Mouse (Mus musculus) A20 (cell line): Measurements from ENCODE around the gene Mterf2.

Experiments
- DNase-seq: peaks from one replicate; pipeline ENCODE4 v3.0.0-alpha.2; 2011; ENCODE audit warnings: low read depth, low spot score

Mterf2 gene

GRCm38 (mm10) chr10:85127395-85128287 is at the start of gene Mterf2:
Gene Mterf2, minus strand, starts transcription at chr10:85128027.
- peak; percentile 97 for DNase-seq

- DNase-seq = no peak
Observed at GRCm38 (mm10) chr10:85176640-85177039, 48.8 kb upstream of the Mterf2 start.

- DNase-seq = no peak
Observed at GRCm38 (mm10) chr10:85165306-85165705, 37.5 kb upstream of the Mterf2 start.

- no peak for DNase-seq
Observed at GRCm38 (mm10) chr10:85164791-85165190, 37.0 kb upstream of the Mterf2 start.

- DNase-seq = no peak
Observed at GRCm38 (mm10) chr10:85161745-85162351, 34.0 kb upstream of the Mterf2 start.

- no peak for DNase-seq
Observed at GRCm38 (mm10) chr10:85159989-85160619, 32.3 kb upstream of the Mterf2 start.

- DNase-seq = no peak
Observed at GRCm38 (mm10) chr10:85157451-85157850, 29.6 kb upstream of the Mterf2 start.

GRCm38 (mm10) chr10:85154195-85154594 is 26.4 kb upstream of the Mterf2 start:
- DNase-seq = peak; percentile 42

- no peak for DNase-seq
Observed at GRCm38 (mm10) chr10:85149226-85149625, 21.4 kb upstream of the Mterf2 start.

- no peak for DNase-seq
Observed at GRCm38 (mm10) chr10:85146282-85146681, 18.5 kb upstream of the Mterf2 start.

- no peak for DNase-seq
Observed at GRCm38 (mm10) chr10:85141465-85141864, 13.6 kb upstream of the Mterf2 start.

- DNase-seq = no peak
Observed at GRCm38 (mm10) chr10:85136573-85136972, 8.7 kb upstream of the Mterf2 start.

- peak; percentile 84 for DNase-seq
Observed at GRCm38 (mm10) chr10:85128453-85128852, 626 bp upstream of the Mterf2 start.

GRCm38 (mm10) chr10:85125184-85125583 is 2.6 kb downstream of the Mterf2 start:
- no peak for DNase-seq

GRCm38 (mm10) chr10:85114409-85114808 is 13.4 kb downstream of the Mterf2 start:
- no peak for DNase-seq

GRCm38 (mm10) chr10:85103085-85103885 is 24.5 kb downstream of the Mterf2 start:
- DNase-seq = peak; percentile 79

GRCm38 (mm10) chr10:85102247-85103084 is 25.4 kb downstream of the Mterf2 start, which contains the start of the genes Fhl4 and Tmem263:
Gene Fhl4, minus strand, starts transcription at chr10:85102495.
Gene Tmem263, plus strand, starts transcription at chr10:85102627.
- DNase-seq = peak; percentile 96

- no peak for DNase-seq
Observed at GRCm38 (mm10) chr10:85101841-85102240, 26.0 kb downstream of the Mterf2 start.

GRCm38 (mm10) chr10:85071605-85072152 is 56.1 kb downstream of the Mterf2 start:
- DNase-seq = no peak
